Mouse (Mus musculus): ENCODE results near the gene Gcm1.

The Gcm1 gene

GRCm38 (mm10) chr9:78051677-78052076 lies at the start of gene Gcm1:
Gene Gcm1, plus strand, starts transcription at chr9:78051924.
- peak; percentile 19 for DNase-seq

GRCm38 (mm10) chr9:78003278-78003677 lies 48.4 kb upstream of the Gcm1 start:
- DNase-seq, result no peak

DNA sequence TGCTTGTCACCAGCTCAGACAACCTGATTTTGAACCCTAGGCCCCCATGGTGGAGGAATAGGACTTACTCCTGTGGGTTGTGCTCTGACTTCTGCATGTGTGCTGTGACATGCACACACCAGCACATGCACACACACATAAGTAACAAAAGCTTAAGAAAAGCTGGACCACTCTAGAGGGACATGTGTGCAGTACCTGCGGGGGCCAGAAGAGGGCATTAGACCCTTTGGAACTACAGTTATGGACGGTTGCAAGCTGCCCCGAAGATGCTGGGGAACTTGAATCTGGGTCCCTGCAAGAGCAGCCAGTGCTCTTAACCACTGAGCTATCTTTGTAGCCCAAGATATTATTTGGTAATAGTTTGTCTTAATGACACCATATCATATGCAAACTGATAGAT lies 46.2 kb upstream of the Gcm1 start:
- peak; percentile 56 for DNase-seq

GRCm38 (mm10) chr9:78006209-78007001 lies 45.3 kb upstream of the Gcm1 start:
- peak; percentile 95 for DNase-seq

GRCm38 (mm10) chr9:78009382-78009781 lies 42.3 kb upstream of the Gcm1 start:
- DNase-seq, result no peak

DNA sequence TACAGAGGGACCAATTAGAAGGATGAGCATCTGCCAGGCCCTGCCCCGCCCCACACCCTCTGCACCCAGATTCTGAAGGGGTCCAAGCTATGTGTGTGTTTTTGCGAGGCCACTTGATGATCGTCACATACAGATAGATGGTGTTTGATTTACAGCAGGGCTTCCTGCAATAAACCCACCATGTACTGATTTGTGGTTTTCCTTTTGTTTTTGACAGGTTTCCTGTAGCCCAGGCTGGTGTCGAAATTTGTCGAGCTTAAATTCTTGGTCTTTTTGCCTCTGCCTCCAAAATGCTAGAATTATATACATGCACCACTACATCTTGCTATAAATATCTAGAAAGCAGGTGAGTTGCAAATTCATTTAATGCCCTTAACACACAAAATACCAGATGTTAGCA lies 41.5 kb upstream of the Gcm1 start:
- DNase-seq, result no peak

DNA sequence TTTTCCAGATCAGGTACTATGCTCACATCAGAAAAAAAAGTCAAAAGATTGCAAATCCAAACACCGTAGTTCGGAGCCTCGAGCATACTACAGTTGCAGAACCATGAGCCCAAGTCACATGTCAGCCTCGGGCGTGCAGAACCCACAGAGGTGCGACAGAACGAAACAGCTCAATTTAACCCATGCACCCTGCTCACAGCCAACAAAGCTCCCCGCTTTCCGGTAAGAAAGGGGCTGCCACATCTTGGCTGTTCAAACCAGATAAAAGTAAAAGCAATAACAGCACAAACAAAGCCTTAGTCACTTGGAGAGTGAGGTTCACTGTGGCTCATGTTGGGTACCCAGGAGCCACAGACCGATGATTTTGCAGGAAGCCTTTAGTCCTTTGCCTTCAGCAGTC lies 41.0 kb upstream of the Gcm1 start:
- no peak for DNase-seq

DNA sequence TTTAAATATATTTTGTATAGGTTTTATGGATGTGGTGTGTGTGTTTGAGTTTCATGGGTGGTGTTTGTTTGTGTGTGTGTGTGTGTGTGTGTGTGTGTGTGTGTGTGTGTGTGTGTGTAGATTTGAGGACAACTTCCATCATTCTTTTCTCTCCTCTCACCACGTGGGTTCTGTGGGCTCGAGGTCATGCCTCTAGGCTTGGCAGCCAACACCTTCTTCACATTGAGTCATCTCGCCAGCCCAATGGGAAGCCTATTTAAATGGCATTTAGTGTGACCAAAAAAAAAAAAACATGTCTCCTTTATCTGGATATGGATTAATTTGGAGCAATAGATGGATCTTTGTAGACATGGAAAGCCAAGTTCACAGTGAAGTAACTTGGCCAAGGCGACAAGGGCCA lies 39.7 kb upstream of the Gcm1 start:
- no peak for DNase-seq

GRCm38 (mm10) chr9:78012681-78013080 lies 39.0 kb upstream of the Gcm1 start:
- no peak for DNase-seq

GRCm38 (mm10) chr9:78013813-78014212 lies 37.9 kb upstream of the Gcm1 start:
- DNase-seq, result no peak

GRCm38 (mm10) chr9:78015816-78016215 lies 35.9 kb upstream of the Gcm1 start:
- no peak for DNase-seq

DNA sequence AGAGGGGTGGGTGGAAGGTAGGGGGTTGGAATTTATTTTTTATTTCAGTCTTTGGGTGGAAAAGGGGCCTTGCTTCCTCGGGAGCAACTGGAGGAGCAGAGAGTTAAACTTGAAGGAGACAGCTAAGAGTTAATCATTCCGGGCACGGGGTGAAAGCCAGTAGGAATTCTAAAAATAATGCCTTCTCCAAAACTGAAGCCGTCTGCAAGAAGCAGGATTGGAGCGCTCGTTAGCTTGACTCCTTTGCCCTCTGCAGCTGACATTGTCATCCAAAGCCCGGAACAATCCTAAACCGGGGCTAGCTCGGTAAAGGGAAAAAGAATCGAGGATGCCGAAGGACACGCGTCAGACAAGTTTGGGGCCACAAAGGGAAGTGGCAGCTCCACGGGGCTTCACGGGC lies 35.4 kb upstream of the Gcm1 start:
- DNase-seq, result peak; percentile 35

DNA sequence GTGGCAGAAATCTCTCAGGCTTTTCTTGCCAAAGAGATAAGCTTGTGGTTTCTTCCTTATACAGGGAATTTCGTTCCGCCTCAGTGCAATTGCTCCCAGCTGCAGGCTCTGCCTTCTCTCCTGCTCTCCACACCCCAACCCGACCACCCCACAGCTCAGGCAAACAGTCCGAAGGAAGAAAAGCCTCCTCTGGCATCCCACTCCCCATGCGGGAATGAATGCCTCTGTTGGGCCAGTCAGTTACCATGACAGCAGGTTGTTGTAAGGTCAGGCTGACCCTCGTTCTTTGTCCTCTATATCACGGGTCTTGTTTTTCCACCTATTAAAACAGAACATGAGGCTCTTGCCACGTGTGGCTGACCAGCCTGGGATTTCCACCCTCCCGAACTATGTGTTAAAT lies 30.5 kb upstream of the Gcm1 start:
- peak; percentile 21 for DNase-seq

DNA sequence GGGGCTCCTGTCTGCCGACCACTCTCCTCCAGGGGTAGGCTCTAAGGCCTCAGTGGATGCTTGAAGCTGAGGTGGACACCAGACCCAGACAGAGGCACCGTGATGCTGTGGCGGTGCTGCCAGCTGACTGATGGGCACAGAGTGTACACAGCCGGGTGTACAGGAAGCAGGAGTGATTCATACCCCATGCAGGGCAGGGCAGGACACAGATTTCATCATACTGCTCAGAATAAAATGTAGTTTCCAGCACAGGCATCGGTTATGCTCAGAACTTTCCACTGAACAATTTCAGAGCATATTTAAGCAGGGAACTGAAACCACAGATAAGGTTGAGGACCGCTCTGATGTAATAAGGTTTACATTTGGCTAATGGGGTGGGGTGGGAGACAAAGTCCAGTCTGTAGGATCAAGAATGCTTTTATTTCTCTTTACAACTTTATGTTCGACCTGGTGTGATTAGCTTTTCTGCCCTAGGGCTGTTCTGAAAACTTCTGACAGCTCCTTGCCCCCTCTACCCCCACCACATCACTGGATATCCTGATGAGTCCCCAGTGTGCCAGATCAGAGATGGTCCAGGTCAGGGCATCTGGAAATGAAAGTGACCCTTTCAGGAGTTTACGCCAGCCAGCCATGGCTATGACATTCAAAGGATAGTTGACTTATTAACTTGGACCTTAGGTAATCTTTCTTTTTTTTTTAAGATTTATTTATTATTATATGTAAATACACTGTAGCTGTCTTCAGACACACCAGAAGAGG lies 29.4 kb upstream of the Gcm1 start:
- DNase-seq, result peak; percentile 22

DNA sequence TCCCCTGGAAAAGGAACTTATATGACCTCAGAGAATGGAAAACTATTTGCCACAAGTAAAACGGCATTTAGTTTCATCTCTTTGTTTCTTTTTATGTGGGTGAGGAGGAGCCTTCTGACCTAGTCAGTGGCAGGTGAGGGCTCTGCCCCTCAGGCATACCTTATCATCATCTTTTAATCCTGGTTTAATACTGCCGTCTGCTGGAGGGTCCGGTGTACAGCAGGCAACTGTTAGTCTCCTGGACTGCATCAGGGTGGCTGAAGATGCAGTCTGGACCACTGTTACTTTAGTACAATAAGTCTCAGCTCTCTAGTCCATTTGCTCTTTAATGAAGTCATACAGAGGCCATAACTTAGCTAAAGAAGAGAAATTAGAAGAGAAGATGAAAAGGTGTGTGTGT lies 26.9 kb upstream of the Gcm1 start:
- peak; percentile 80 for DNase-seq

GRCm38 (mm10) chr9:78027099-78027498 lies 24.6 kb upstream of the Gcm1 start:
- peak; percentile 43 for DNase-seq

DNA sequence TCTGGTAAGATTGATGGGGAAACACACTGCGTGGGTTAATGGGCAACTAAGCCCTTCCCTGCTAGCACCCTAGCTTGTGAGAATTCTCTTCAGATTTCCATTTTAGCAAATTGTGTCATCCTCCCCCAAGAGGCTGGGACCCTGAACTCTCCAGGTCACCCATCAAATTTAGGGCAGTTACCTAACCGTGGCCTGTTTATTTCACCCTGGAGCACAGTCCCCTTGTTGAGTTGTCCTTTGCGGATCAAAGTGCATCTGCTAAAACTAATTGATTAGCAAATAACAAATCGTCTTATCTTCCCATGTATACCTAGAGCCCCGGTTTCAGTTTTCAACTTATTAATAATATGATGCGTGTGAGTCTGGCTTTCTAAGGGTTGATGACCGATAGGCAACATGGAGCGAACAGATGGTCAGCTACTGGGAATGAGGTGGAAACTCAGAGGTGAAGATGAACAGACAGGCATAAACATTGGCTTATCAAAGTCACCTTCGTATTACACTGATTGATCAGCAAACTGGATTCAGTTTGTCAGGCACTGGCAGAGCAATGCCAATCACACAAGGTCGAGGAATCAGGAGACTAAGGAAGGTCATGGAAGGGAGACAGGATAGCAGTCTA lies 20.8 kb upstream of the Gcm1 start:
- DNase-seq, result no peak

DNA sequence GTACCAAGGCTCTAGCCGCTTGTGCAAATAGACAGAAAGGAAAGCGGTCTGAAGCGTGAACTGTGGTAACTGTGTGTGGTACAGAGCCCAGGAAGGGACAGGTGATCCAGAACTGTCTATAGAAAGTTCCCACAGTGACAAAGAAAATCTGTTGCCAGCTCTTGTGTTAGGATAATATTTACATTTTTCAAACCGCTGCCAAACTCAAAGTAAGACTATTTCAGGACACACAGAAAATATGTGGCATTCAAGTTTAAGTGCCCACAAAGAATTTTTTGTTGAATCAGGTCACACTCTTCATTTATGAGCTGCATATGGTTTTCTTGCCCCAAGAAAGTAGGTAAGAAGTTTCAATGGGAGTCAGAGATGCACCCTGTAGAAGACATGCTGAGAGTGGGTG lies 18.8 kb upstream of the Gcm1 start:
- no peak for DNase-seq

DNA sequence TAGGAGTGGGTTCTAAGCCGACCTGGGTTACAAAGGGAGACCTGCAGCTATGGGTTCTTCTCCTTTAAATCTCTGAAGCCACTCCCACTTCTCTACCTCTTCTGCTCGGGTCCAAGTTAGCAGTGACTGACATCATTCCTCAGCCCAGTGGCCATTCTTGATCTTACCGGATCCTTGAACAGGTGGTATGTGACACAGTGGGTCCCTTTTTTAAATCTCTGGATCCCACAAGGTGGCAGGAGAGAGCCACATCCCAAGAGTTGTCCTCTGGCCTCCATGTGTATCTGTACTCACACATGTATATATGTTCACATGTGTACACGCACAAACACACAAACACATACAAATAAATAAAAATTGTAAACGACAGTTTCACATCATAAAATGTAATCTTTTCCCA lies 16.4 kb upstream of the Gcm1 start:
- DNase-seq, result peak; percentile 34

- DNase-seq, result no peak
Observed at GRCm38 (mm10) chr9:78035831-78036230, 15.9 kb upstream of the Gcm1 start.

DNA sequence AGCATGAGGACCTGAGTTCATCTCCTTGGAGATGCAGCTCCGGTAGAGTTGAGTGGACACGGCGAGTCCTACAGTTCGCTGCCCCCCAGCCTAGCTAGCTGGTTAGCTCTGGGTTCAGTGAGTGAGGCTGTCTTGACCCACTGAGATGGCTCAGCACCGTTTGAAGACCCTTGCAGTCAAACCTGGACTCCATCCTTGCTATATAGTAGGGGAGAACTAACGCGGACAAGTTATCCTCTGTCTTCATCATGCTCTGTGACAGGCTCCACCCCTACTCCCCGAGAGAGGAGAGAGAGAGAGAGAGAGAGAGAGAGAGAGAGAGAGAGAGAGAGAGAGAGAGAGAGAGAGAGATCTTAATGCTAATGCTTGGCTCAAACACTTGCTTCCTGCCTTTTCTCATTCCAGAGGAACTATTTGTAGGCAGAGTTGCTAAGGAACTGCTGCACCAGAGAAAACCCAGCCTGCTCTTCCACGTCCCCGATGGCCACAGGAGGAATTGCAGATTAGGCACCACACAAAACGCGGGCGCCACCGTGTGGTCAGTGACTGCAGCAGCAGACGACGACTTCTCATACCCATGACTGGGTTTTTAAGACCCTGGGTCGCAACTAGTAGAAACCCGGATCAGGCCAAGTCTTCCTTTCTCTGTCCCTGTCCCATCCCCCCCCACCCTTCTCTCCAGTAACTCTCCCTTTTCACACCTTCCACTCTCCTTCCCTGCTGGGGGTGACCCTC lies 12.8 kb upstream of the Gcm1 start:
- peak; percentile 87 for DNase-seq

- DNase-seq, result peak; percentile 29
Observed at GRCm38 (mm10) chr9:78045171-78045570, 6.6 kb upstream of the Gcm1 start.

DNA sequence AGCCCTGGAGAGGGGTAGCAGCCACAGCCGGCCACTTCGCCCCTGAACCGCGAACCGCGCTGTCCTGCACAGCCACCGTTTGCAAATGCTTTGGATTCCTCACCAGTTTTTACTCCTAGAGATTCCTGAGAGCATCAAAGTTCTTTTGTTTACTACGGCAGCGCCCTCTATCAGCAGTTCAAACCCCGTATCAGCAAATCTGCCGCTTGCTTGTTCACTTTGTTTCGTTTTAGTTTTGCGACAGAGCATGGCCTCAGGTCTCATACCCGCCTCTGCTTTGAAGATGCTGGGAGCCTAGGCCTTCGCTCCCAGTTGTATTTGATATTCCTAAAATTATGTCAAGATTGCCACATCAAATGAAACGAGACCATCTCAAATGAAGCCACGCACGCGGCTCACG lies 5.0 kb upstream of the Gcm1 start:
- DNase-seq, result peak; percentile 40
